Mouse (Mus musculus): Measurements from ENCODE around the gene Dnm2. TPM values are rescaled to one million over a fixed set of nuclear protein-coding genes. Genes with fewer than 3 reads are reported as not detected.
A peak's percentile ranks its signal among the peaks of the same experiment; 100 is the strongest.

Gene Dnm2
- polyA plus RNA-seq, 1 experiment from 2014 or later, result 76.1 TPM

- ATAC-seq (ENCODE audit: insufficient number of reproducible peaks, low FRiP score, low TSS enrichment, low read depth), result no peak
Observed at GRCm38 (mm10) chr9:21433766-21434165, 9.1 kb downstream of the Dnm2 start.

GRCm38 (mm10) chr9:21434410-21434809, 9.7 kb downstream of the Dnm2 start:
- Histone ChIP-seq H3K9ac (no peak overlapping the region), H3K36me3 (no peaks in the 10 kb centered on the region), H3K4me3 (no peak overlapping the region), H3K27ac (no peak overlapping the region), H3K4me2 (no peak overlapping the region), H3K27me3 (no peaks in the 10 kb centered on the region), H3K9me3 (no peaks in the 10 kb centered on the region), H3K4me1 (peaks cover 29% of the 10 kb centered on the region)
- no peak for ATAC-seq (ENCODE audit: insufficient number of reproducible peaks, low FRiP score, low TSS enrichment, low read depth)
- WGBS, result 91% methylated on average over 2 of the region's 2 CpGs

More at GRCm38 (mm10) chr9:21433766-21434165, 9.1 kb downstream of the Dnm2 start:
- Histone ChIP-seq H3K4me2 (no peak overlapping the region), H3K27me3 (no peaks in the 10 kb centered on the region), H3K4me1 (peaks cover 31% of the 10 kb centered on the region), H3K9me3 (no peaks in the 10 kb centered on the region), H3K9ac (no peak overlapping the region), H3K36me3 (no peaks in the 10 kb centered on the region), H3K27ac (peak overlapping the region; percentile 55), H3K4me3 (no peak overlapping the region)
- WGBS, result 94% methylated on average over 8 of the region's 8 CpGs

- Histone ChIP-seq H3K4me1 (peaks cover 24% of the 10 kb centered on the region), H3K27me3 (no peaks in the 10 kb centered on the region), H3K4me3 (no peak overlapping the region), H3K27ac (peak overlapping the region; percentile 47; the same call in 1 of the 2 replicates), H3K9me3 (no peaks in the 10 kb centered on the region), H3K9ac (no peak overlapping the region), H3K4me2 (no peak overlapping the region), H3K36me3 (no peaks in the 10 kb centered on the region)
- ATAC-seq (ENCODE audit: insufficient number of reproducible peaks, low FRiP score, low TSS enrichment, low read depth), result no peak
- 78% methylated on average over 7 of the region's 7 CpGs for WGBS
Observed at GRCm38 (mm10) chr9:21435777-21436635, 11.3 kb downstream of the Dnm2 start.

GRCm38 (mm10) chr9:21437577-21437976, 12.9 kb downstream of the Dnm2 start:
- H3K27ac ChIP-seq, result 0 out of 2 replicates have a peak overlapping the region, but pooled peaks have one; percentile 51
- H3K4me1 ChIP-seq, result peaks cover 24% of the 10 kb centered on the region
- no peak for ATAC-seq (ENCODE audit: insufficient number of reproducible peaks, low FRiP score, low TSS enrichment, low read depth)
- no peaks in the 10 kb centered on the region for H3K9me3 ChIP-seq
- H3K9ac ChIP-seq, result no peak overlapping the region
- H3K36me3 ChIP-seq, result no peaks in the 10 kb centered on the region
- 89% methylated on average over 6 of the region's 6 CpGs for WGBS
- no peaks in the 10 kb centered on the region for H3K27me3 ChIP-seq
- no peak overlapping the region for H3K4me3 ChIP-seq
- H3K4me2 ChIP-seq, result no peak overlapping the region

- no peak overlapping the region for H3K4me3 ChIP-seq
- H3K9ac ChIP-seq, result no peak overlapping the region
- 36% methylated on average over 3 of the region's 3 CpGs for WGBS
- ATAC-seq (ENCODE audit: insufficient number of reproducible peaks, low FRiP score, low TSS enrichment, low read depth), result no peak
- H3K4me1 ChIP-seq, result peaks cover 22% of the 10 kb centered on the region
- 0 out of 2 replicates have a peak overlapping the region, but pooled peaks have one; percentile 51 for H3K27ac ChIP-seq
- no peaks in the 10 kb centered on the region for H3K27me3 ChIP-seq
- H3K9me3 ChIP-seq, result no peaks in the 10 kb centered on the region
- H3K36me3 ChIP-seq, result no peaks in the 10 kb centered on the region
- H3K4me2 ChIP-seq, result no peak overlapping the region
Observed at GRCm38 (mm10) chr9:21438219-21438618, 13.5 kb downstream of the Dnm2 start.

DNA sequence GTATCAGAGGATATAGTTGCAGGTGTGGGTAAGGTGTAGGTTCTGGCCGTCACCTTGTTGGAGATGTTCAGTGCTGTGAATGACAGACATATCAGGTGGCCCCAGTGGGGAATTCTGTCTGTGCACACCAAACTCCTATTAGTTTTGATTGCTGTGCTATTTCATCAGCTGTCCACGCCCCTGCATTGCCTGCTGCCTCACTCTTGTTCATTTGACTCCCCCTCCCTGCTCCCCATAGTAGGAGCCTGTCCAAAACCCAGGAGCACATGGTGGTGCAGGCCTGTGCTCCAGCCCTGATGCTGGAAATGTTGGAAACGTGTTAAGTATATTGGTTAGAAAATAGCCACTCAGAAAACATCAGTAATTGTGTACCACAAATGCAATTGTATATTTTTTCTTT, 14.7 kb downstream of the Dnm2 start:
- no peak for ATAC-seq (ENCODE audit: insufficient number of reproducible peaks, low FRiP score, low TSS enrichment, low read depth)
- no peak overlapping the region for H3K4me3 ChIP-seq

GRCm38 (mm10) chr9:21439914-21440313, 15.2 kb downstream of the Dnm2 start:
- no peak for ATAC-seq (ENCODE audit: insufficient number of reproducible peaks, low FRiP score, low TSS enrichment, low read depth)
- no peak overlapping the region for H3K9ac ChIP-seq

More for the DNA sequence above, 14.7 kb downstream of the Dnm2 start:
- Histone ChIP-seq H3K4me2 (no peak overlapping the region), H3K4me1 (peaks cover 17% of the 10 kb centered on the region), H3K9me3 (no peaks in the 10 kb centered on the region), H3K36me3 (no peaks in the 10 kb centered on the region), H3K27me3 (no peaks in the 10 kb centered on the region), H3K9ac (no peak overlapping the region), H3K27ac (no peak overlapping the region)
- WGBS, result 73% methylated on average over 3 of the region's 3 CpGs

DNA sequence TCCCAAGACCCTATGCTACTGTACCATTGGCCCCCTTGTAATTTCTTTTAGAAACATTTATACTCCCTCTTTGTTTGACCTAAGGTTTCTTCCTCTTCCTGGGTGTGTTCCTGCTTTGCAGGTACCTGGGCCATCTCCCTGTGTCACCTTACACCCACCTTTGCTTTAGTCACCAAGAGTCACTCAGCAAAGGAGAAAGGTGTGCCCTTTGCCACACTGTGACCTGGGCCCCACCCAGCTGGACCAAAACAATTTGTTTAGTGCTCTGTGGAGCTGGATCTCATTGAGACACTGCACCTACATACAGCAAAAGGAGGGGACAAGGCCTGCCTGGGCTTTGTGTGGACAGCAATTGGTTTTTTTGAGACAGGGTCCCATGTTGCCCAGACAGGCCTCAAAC, 15.7 kb downstream of the Dnm2 start:
- Histone ChIP-seq H3K27me3 (no peaks in the 10 kb centered on the region), H3K4me1 (peaks cover 17% of the 10 kb centered on the region), H3K9ac (no peak overlapping the region), H3K27ac (no peak overlapping the region), H3K9me3 (no peaks in the 10 kb centered on the region), H3K4me2 (no peak overlapping the region), H3K36me3 (peaks cover 3% of the 10 kb centered on the region; the same call in 1 of the 2 replicates), H3K4me3 (no peak overlapping the region)
- ATAC-seq (ENCODE audit: insufficient number of reproducible peaks, low FRiP score, low TSS enrichment, low read depth), result no peak

More at GRCm38 (mm10) chr9:21439914-21440313, 15.2 kb downstream of the Dnm2 start:
- H3K36me3 ChIP-seq, result no peaks in the 10 kb centered on the region
- H3K9me3 ChIP-seq, result no peaks in the 10 kb centered on the region
- 89% methylated on average over 2 of the region's 2 CpGs for WGBS
- H3K27ac ChIP-seq, result no peak overlapping the region
- H3K4me2 ChIP-seq, result no peak overlapping the region
- no peak overlapping the region for H3K4me3 ChIP-seq
- peaks cover 17% of the 10 kb centered on the region for H3K4me1 ChIP-seq
- no peaks in the 10 kb centered on the region for H3K27me3 ChIP-seq

DNA sequence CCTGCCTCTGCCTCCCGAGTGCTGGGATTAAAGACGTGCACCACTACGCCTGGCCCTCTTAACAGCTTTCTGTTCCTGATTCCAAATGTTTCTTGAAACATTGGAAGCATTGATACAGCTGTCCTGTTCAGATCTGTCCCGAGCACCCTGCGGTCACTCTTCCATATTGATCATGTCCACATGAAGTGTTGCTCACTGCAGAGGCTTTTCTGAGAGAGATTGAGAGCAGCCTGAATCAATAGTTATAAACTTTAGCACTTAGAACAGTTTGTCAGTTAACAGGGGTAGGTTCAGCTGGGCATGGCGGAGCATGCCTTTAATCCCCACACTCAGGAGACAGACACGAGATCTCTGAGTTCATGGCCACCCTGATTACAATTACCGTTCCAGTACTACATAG, 19.1 kb downstream of the Dnm2 start:
- no peaks in the 10 kb centered on the region for H3K9me3 ChIP-seq
- WGBS, result 91% methylated on average over 8 of the region's 8 CpGs
- no peak overlapping the region for H3K4me3 ChIP-seq
- H3K27me3 ChIP-seq, result no peaks in the 10 kb centered on the region
- H3K4me2 ChIP-seq, result no peak overlapping the region
- H3K27ac ChIP-seq, result no peak overlapping the region
- peaks cover 4% of the 10 kb centered on the region; the same call in 1 of the 2 replicates for H3K4me1 ChIP-seq
- ATAC-seq (ENCODE audit: insufficient number of reproducible peaks, low FRiP score, low TSS enrichment, low read depth), result no peak
- H3K36me3 ChIP-seq, result peaks cover 7% of the 10 kb centered on the region; the same call in 1 of the 2 replicates
- H3K9ac ChIP-seq, result no peak overlapping the region

DNA sequence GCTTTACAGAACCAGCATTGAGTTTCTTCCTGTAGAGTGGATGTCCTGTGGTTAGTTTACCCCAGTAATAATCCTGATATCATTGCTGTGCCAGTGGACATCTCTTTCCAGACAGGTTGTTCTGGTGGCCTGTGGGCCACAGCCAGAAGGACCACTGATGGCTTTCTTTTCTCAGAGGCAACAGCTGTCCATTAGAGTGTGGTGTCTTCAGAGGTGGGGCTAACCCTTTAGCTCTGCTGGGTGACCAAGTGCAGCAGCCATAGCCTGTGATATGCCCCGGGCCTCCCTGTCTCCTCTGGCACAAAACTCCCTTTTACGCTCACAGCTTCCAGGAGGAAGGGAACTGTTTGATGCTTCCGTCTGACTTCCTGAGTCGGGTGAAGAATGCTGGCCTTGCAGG, 19.9 kb downstream of the Dnm2 start:
- no peaks in the 10 kb centered on the region for H3K27me3 ChIP-seq
- peaks cover 7% of the 10 kb centered on the region; the same call in 1 of the 2 replicates for H3K36me3 ChIP-seq
- no peak overlapping the region for H3K9ac ChIP-seq
- no peak for ATAC-seq (ENCODE audit: insufficient number of reproducible peaks, low FRiP score, low TSS enrichment, low read depth)
- 79% methylated on average over 4 of the region's 4 CpGs for WGBS
- no peak overlapping the region for H3K4me2 ChIP-seq
- no peaks in the 10 kb centered on the region for H3K9me3 ChIP-seq
- H3K4me3 ChIP-seq, result no peak overlapping the region
- 0 out of 2 replicates have a peak, but pooled peaks cover 4% of the 10 kb centered on the region for H3K4me1 ChIP-seq
- no peak overlapping the region for H3K27ac ChIP-seq

GRCm38 (mm10) chr9:21445081-21445744, 20.5 kb downstream of the Dnm2 start:
- 99% methylated on average over 6 of the region's 6 CpGs for WGBS
- Histone ChIP-seq H3K36me3 (peaks cover 7% of the 10 kb centered on the region; the same call in 1 of the 2 replicates), H3K9ac (no peak overlapping the region), H3K27ac (no peak overlapping the region), H3K4me3 (no peak overlapping the region), H3K27me3 (no peaks in the 10 kb centered on the region), H3K4me1 (peaks cover 3% of the 10 kb centered on the region; the same call in 1 of the 2 replicates), H3K4me2 (no peak overlapping the region), H3K9me3 (no peaks in the 10 kb centered on the region)
- no peak for ATAC-seq (ENCODE audit: insufficient number of reproducible peaks, low FRiP score, low TSS enrichment, low read depth)

DNA sequence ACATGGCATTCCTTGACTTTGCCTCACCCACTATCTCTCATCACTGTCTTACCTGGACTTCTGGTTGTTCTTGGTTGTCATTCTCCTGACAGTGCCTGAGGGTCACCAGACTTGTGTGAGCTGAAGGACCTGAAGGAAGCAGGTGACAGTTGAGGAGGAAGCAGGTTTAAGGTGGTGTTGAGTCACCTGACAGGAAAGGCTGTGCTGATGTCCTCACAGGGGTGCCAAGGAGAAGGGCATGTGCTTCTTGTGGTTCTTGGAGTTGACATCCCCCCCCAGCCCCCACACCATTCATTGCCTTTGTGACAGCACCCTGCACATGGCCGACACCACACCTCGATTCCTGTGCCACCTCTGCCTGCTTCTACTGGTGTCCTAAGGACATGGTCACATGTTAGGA, 23.1 kb downstream of the Dnm2 start:
- peaks cover 7% of the 10 kb centered on the region; the same call in 1 of the 2 replicates for H3K36me3 ChIP-seq

More for the DNA sequence above, 23.1 kb downstream of the Dnm2 start:
- peaks cover 14% of the 10 kb centered on the region; the same call in 1 of the 2 replicates for H3K4me1 ChIP-seq
- H3K27me3 ChIP-seq, result no peaks in the 10 kb centered on the region
- no peak overlapping the region for H3K9ac ChIP-seq
- H3K9me3 ChIP-seq, result no peaks in the 10 kb centered on the region
- 88% methylated on average over 2 of the region's 2 CpGs for WGBS
- H3K4me2 ChIP-seq, result no peak overlapping the region
- no peak overlapping the region for H3K4me3 ChIP-seq
- H3K27ac ChIP-seq, result no peak overlapping the region
- ATAC-seq (ENCODE audit: insufficient number of reproducible peaks, low FRiP score, low TSS enrichment, low read depth), result no peak

All from limb, embryonic 15.5 days (tissue).